Mouse (Mus musculus): Measurements from ENCODE around the gene Kifc1.
"Not testable (repeated sequence)": the region's sequence is repeated elsewhere in the genome, so short reads cannot be mapped to it uniquely, and the experiment has no call there.

DNA sequence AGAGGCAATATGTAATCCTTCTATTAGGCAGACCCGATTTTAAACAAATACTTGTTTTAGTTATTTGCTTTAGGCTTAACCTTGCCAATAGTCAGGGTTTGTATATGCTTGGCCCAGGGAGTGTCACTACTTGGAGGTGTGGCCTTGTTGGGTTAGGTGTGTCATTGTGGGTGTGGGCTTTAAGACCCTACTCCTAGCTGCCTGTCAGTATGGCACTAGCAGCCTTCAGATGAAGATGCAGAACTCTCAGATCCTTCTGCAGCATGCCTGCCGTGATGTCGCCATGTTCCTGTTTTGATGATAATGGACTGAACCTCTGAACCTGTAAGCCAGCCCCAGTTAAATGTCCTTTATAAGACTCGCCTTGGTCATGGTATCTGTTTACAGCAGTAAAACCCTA, 2.5 kb upstream of the Kifc1 start:
- TF ChIP-seq EP300, CTCF (IDR thresholded peaks at IDR 0.05; ENCODE audit: low read depth): not testable (repeated sequence)

All from liver, postnatal 0 days (tissue).